Mouse (Mus musculus): Measurements from ENCODE around the gene Dysf.

- TF ChIP-seq CTCF (IDR thresholded peaks at IDR 0.05; ENCODE audit: insufficient read depth, low read depth, low read length) = no peak
- no peak for TF ChIP-seq POLR2A (IDR thresholded peaks at IDR 0.05; ENCODE audit: insufficient read depth, low read depth, low read length)
These were observed 131.5 kb downstream of the Dysf start for GRCm38 (mm10) chr6:84139932-84140331.

Measured in olfactory bulb, adult 2 months (tissue).